Mouse (Mus musculus) midbrain, postnatal 0 days (tissue): Measurements from ENCODE around the gene Phlda2. TPM values are rescaled to one million over a fixed set of nuclear protein-coding genes. Genes with fewer than 3 reads are reported as not detected.

ENCODE experiments used
- ATAC-seq: fragments of 200-750 bp; cut with Nextera tagmentation; 2 replicates; pipeline ENCODE4 v1.8.0; 2017; ENCODE audit warnings: moderate number of reproducible peaks, mild to moderate bottlenecking, moderate TSS enrichment, moderate library complexity; ENCODE audit not compliant: low FRiP score
- DNase-seq: peaks from one replicate; pipeline ENCODE4 v3.0.0-alpha.2; 2015; ENCODE audit warnings: low spot score
- H3K27ac ChIP-seq: fragments of 300-500 bp; sonication (generic); 2 replicates; pipeline ENCODE4 v1.5.1; 2014; ENCODE audit warnings: low read depth, mild to moderate bottlenecking, low read length, mixed read lengths
- H3K27me3 ChIP-seq: fragments of 300-500 bp; sonication (generic); 2 replicates; pipeline ENCODE4 v1.6.1; 2014; ENCODE audit warnings: low read length, control low read depth, mixed read lengths; ENCODE audit not compliant: insufficient read depth
- H3K36me3 ChIP-seq: fragments of 300-500 bp; sonication (generic); 2 replicates; pipeline ENCODE4 v1.6.1; 2014; ENCODE audit warnings: low read length, control low read depth, mixed read lengths; ENCODE audit not compliant: insufficient read depth
- H3K4me1 ChIP-seq: fragments of 300-500 bp; sonication (generic); 2 replicates; pipeline ENCODE4 v1.6.1; 2014; ENCODE audit warnings: mild to moderate bottlenecking, control low read depth, antibody characterized with exemption, low read length, mixed read lengths; ENCODE audit not compliant: insufficient read depth
- H3K4me2 ChIP-seq: fragments of 300-500 bp; sonication (generic); 2 replicates; pipeline ENCODE4 v1.6.1; 2014; ENCODE audit warnings: low read depth, mild to moderate bottlenecking, low read length, mixed read lengths; ENCODE audit not compliant: poor library complexity, severe bottlenecking
- H3K4me3 ChIP-seq: fragments of 300-500 bp; sonication (generic); 2 replicates; pipeline ENCODE4 v1.5.1; 2014; ENCODE audit warnings: low read depth, mild to moderate bottlenecking, low read length, moderate library complexity
- H3K9ac ChIP-seq: fragments of 300-500 bp; sonication (generic); replicated peaks from 2 replicates; pipeline ENCODE4 v1.6.1; 2014; ENCODE audit warnings: mild to moderate bottlenecking, low read length, moderate library complexity, mixed read lengths; ENCODE audit not compliant: poor library complexity, severe bottlenecking
- H3K9me3 ChIP-seq: fragments of 300-500 bp; sonication (generic); 2 replicates; pipeline ENCODE4 v1.6.1; 2016; ENCODE audit warnings: low read length, control low read depth
- CTCF ChIP-seq: IDR thresholded peaks from 2 replicates; pipeline ENCODE4 v1.5.1; 2016; ENCODE audit warnings: antibody characterized with exemption, mild to moderate bottlenecking
- WGBS: fragments of 180-500 bp; shearing (Covaris S2); extraction: QIAGEN DNeasy Blood & Tissue Kit; methylation state at CpG from one replicate; pipeline ENCODE4 v1.1.7; 2014; 5-methylcytosine and 5-hydroxymethylcytosine counted together
- polyA plus RNA-seq: library from polyadenylated mRNA; unstranded; fragments of >200 nt; fragmentation: Nextera tagmentation; extraction: Ambion mirVana; gene quantifications from 2 replicates; pipeline ENCODE4 v1.2.1, GENCODE M21; 2015
- total RNA-seq: library from RNA; depleted of rRNA; stranded (reverse); fragments of >200 nt; gene quantifications from 2 replicates; pipeline ENCODE4 v1.2.3, GENCODE M21; 2014; rRNA removed

Gene Phlda2
- 10.0 TPM in 1 of 2 replicates, not detected in the other for total RNA-seq
- polyA plus RNA-seq: 0.51 TPM in 1 of 2 replicates, not detected in the other

- Histone ChIP-seq H3K4me3 (peak within 1 kb of the TSS; percentile 35), H3K36me3 (no peaks in the 10 kb centered on the region), H3K4me1 (no peaks in the 10 kb centered on the region), H3K27ac (no peak within 1 kb of the TSS), H3K27me3 (peaks cover 47% of the 10 kb centered on the region), H3K4me2 (peak within 1 kb of the TSS; percentile 50), H3K9ac (no peak within 1 kb of the TSS), H3K9me3 (no peaks in the 10 kb centered on the region)
- ATAC-seq (no peak), DNase-seq (no peak)
- no peak for TF ChIP-seq CTCF
- 4% methylated on average over 50 of the region's 51 CpGs for WGBS
Observed at GRCm38 (mm10) chr7:143502418-143503200, at the start of gene Phlda2. Phlda2 (minus strand) TSS chr7:143503150.

GRCm38 (mm10) chr7:143549588-143550220 is 46.8 kb upstream of the Phlda2 start:
- ATAC-seq (peak; percentile 3; the same call in 1 of the 2 replicates), DNase-seq (no peak)
- Histone ChIP-seq H3K9me3 (no peaks in the 10 kb centered on the region), H3K27me3 (no peaks in the 10 kb centered on the region), H3K4me3 (peak overlapping the region; percentile 82), H3K36me3 (peaks cover 9% of the 10 kb centered on the region), H3K27ac (peak overlapping the region; percentile 77), H3K4me2 (peak overlapping the region; percentile 78), H3K4me1 (0 out of 2 replicates have a peak, but pooled peaks cover 3% of the 10 kb centered on the region), H3K9ac (peak overlapping the region; percentile 59)
- TF ChIP-seq CTCF: no peak
- 44% methylated on average over 2 of the region's 2 CpGs for WGBS

GRCm38 (mm10) chr7:143548976-143549457 is 46.1 kb upstream of the Phlda2 start, which contains the start of gene Nap1l4:
Nap1l4 (minus strand) TSS chr7:143549106.
- ATAC-seq (peak; percentile 100), DNase-seq (peak; percentile 100)
- Histone ChIP-seq H3K27ac (peak within 1 kb of the TSS; percentile 84), H3K4me1 (0 out of 2 replicates have a peak, but pooled peaks cover 3% of the 10 kb centered on the region), H3K4me2 (peak within 1 kb of the TSS; percentile 78), H3K4me3 (peak within 1 kb of the TSS; percentile 82), H3K36me3 (peaks cover 2% of the 10 kb centered on the region; the same call in 1 of the 2 replicates), H3K27me3 (no peaks in the 10 kb centered on the region), H3K9ac (peak within 1 kb of the TSS; percentile 73), H3K9me3 (no peaks in the 10 kb centered on the region)
- no peak for TF ChIP-seq CTCF
- WGBS: 2% methylated on average over 43 of the region's 43 CpGs

- H3K9me3 ChIP-seq: no peaks in the 10 kb centered on the region
- TF ChIP-seq CTCF: peak; percentile 4; the same call in 1 of the 2 replicates
- ATAC-seq: peak; percentile 75
- DNase-seq: peak; percentile 51
- H3K4me3 ChIP-seq: peak overlapping the region; percentile 82
- H3K4me1 ChIP-seq: 0 out of 2 replicates have a peak, but pooled peaks cover 3% of the 10 kb centered on the region
- peak overlapping the region; percentile 64 for H3K4me2 ChIP-seq
- WGBS: under 1% methylated on average over 44 of the region's 63 CpGs
- H3K27ac ChIP-seq: peak overlapping the region; percentile 84
- H3K27me3 ChIP-seq: no peaks in the 10 kb centered on the region
- H3K9ac ChIP-seq: peak overlapping the region; percentile 73
- no peaks in the 10 kb centered on the region for H3K36me3 ChIP-seq
Observed at GRCm38 (mm10) chr7:143548231-143548961, 45.4 kb upstream of the Phlda2 start.

- Histone ChIP-seq H3K36me3 (no peaks in the 10 kb centered on the region), H3K9ac (no peak overlapping the region), H3K4me3 (no peak overlapping the region), H3K4me1 (0 out of 2 replicates have a peak, but pooled peaks cover 3% of the 10 kb centered on the region), H3K9me3 (no peaks in the 10 kb centered on the region), H3K27ac (no peak overlapping the region), H3K27me3 (no peaks in the 10 kb centered on the region), H3K4me2 (no peak overlapping the region)
- TF ChIP-seq CTCF: no peak
- 70% methylated on average over 2 of the region's 2 CpGs for WGBS
- DNase-seq (no peak), ATAC-seq (no peak)
Observed at GRCm38 (mm10) chr7:143546554-143546953, 43.6 kb upstream of the Phlda2 start.
